Mouse (Mus musculus): ENCODE measurements around the gene Osbpl7.

GRCm38 (mm10) chr11:97018583-97019344 lies 31.7 kb upstream of the Osbpl7 start:
- no peak for TF ChIP-seq MAX (IDR thresholded peaks at IDR 0.05)
- TF ChIP-seq CTCF (IDR thresholded peaks at IDR 0.05; ENCODE audit: control insufficient read depth, insufficient read depth, insufficient read length), result no peak
- TF ChIP-seq USF1 (IDR thresholded peaks at IDR 0.05; ENCODE audit: low read depth), result no peak
- no peak for TF ChIP-seq CEBPB (IDR thresholded peaks at IDR 0.05; ENCODE audit: low read depth)
